Mouse (Mus musculus) adrenal gland, postnatal 10 days (tissue): ENCODE results near the gene 9230112D13Rik. TPM values are rescaled to one million over a fixed set of nuclear protein-coding genes. Genes with fewer than 3 reads are reported as not detected.

Experiments
- DNase-seq: peaks from one replicate; pipeline ENCODE4 v3.0.0; 2021; ENCODE audit warnings: mixed read lengths
- long read RNA-seq, 2 experiments: library from polyadenylated mRNA; stranded (forward); transcript quantifications; one replicate each; pipeline ENCODE4 v2.0.0; 2021
- total RNA-seq, 2 experiments: library from RNA; stranded (reverse); gene quantifications; 2 replicates each; pipeline ENCODE4 v1.2.3; 2021

The 9230112D13Rik gene
- total RNA-seq: not detected
- long read RNA-seq, experiment 1: 0 reads
- long read RNA-seq, experiment 2: 0 reads

DNA sequence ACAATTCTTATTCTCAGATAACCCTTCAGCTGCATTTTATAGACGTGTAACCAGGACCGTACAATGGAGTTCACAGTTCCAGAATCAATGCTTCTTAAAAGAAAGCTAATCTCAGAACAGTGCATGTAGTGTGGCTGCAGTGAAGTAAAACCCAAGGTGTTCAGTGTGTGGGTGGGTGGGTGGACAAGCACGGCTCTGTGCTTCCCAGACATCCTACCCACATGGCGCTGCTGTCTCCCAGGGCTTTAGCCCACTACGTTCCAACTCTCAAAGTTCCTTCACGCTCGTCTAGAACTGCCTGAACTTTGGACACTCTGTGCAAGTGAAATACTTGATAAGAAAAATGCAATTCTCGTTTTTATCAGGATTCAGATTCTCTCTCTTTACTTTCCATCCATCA lies at the start of gene 9230112D13Rik:
TSS of gene 9230112D13Rik (minus strand) at position 101 of the 400 bp plus-strand sequence.
- DNase-seq: no peak

DNA sequence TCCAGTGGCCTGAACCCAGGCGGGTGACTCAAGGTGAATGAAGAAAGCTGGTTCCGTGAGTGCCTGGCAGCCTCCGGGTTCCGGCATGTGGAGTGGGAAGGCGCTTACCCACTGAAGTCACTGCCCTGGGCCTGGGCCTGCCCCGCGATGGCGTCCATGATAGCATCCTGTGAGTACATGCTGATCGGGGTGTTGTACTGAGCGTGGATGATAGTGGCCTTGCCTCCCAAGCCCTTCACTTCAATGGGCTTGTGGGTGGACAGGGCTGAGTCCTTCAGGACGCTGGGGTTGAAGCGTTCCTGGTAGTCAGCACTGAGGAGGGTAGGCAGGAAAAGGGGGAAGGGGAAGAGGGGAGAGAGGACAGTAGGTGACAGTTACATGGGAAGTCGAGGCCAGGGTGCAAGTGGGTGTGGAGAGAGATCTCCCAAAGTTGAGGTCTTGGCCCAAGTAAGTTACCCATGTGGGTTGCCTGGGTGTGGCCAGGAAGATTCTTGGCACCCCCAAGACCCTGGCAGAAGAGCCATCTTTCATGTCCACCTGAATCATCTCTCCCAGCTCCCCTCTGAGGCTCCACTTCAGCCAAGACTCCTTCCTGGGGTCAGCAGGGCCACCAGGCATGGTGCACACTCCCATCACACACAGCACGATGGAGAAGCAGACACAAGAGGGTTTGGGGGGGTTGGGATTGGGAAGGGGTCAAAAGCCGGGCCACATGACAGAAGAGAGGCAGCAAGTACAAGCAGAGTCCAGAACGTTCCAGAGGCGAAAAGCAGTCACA lies 49.2 kb upstream of the 9230112D13Rik start:
- DNase-seq: no peak

DNA sequence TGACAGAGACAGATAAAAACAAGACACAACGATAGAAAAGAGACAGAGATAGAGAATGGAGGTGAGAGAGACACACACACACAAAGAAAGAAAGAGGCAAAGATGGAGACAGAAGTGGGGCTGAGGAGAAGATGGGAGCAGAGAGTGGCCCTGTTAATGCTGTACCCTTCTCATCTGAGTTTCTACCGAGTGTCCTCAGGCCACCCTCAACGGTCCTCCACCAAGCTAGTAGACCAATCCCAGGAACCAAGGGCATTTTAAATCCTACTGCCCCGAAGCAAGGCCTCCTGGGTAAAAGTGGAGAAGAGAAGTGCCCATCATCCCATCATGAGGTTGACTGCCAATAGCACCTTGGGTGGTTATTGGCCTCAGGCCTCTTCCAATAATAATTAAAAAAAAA lies 48.3 kb upstream of the 9230112D13Rik start:
- no peak for DNase-seq

DNA sequence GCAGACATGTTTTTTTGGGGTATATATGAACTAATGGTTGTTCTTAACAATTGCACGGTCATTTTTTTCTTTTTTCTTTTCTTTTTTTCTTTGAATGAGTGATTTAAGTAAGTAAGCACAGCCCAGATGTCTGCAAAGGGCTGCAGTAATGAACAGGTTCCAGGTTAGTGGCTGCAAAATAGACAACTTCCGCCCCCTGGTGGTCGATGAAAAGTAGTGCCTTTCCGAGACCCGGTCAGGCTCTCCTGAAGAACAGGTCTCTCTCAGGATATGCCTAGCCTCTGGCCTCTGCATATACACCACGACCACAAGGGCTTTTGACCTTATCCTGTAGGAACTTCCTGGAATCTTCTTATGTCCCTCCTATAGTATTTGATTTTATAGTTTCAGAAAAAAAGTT lies 47.7 kb upstream of the 9230112D13Rik start:
- peak; percentile 89 for DNase-seq

DNA sequence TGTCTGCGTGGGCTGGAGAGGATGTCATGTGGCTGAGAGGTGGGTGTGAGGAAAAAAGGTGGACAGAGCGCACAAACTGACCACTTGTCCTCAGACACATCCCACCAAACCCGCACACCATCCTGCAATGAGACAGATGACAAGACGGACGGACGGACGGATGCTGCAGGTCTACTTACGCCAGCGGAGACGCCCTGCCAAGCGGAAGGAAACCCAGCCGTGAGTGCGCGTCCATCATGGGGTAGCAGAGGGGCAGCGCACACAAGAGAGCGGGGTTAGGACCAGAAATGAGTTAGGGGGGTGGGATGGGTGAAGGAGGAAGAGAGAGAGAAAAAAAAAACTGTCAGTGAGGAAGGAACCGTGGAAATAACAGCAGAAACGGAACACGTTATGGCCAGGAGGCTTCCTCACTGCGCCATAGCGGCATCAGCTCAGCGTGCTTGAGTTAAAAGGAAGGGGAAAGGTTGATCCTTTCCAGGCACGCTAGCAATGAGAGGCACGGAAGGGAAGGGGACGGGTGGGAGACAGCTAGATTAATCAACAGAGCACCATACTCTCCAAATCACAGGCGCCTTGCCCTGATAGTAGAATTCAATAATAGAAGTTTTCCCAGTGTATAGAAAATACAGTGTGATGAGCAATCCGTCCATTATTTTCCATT lies 47.1 kb upstream of the 9230112D13Rik start:
- no peak for DNase-seq

DNA sequence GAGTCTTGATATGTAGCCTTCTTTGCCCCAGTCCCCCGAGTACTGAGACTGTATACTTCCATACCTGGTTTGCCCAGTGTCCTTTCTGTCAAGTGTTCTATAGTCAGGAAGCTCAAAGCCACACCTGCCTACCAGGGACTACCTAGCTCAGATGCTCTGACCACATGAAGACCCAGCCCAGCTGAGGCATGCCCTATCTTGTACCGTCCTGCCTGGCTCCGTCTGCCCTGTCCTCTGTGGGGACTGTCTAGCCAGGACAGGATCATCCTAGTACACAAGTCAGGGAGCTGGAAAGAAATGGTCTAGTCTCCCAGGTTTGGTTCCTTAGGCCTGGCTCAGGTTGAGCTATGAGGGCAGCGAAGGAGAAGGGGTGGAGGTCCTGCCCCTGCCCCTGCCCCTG lies 46.0 kb upstream of the 9230112D13Rik start:
- no peak for DNase-seq

DNA sequence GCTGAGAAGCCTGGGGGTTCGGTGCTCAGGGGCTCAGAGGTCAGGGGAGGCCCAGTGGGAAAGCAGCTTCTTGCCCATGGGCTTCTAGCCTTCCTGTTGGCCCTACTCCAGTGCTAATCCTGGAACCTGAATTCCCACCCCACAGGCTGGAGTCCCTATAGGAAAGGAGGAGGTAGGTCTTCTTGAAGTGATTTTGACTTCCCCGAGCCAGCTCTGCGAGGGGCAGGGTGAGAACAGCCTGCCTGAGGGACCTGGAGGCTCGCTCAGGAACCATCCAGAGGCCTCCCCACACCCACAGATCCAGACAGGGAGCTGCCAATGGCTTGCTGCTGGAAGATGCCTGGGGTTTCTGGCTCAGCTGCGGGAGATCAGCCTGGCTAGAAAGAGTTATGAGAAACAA lies 45.1 kb upstream of the 9230112D13Rik start:
- no peak for DNase-seq

DNA sequence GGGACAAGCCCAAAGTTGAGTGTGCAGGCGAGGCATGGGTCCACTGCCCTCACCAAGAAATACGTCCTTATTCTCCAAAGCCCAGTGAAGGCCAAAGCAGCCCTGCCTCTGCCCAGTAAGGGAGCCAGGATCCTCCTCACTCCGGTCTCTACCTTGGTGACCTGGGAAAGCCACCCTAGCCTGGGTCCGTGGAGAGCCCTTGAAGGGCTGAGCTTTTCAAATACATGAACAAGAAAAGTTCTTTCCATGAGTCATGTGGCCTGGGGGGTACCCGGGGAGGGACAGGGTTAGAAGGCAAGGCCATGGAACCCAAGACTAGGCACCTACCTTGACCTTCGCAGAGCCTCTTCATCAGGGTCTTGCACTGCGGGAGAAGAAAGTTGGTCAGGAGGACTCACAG lies 43.9 kb upstream of the 9230112D13Rik start:
- DNase-seq: no peak

DNA sequence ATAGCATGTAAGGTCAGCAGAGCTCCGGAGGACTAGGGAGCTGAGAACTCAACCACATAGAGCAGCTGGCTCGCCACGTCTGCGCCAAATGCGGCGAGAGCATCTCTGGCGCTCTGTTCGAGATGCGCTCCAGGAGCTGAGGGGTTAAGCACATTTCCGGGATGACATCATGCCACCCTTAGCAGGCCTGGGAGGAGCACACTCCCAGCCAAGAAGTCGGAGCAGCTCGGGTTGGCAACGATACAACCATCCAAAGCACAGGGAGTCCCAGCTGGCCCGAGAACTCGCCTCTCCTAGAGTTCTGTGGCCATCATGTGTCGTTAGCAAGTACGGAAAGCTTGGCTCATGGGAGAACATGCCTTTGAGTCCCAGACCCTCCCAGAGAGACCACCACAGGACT lies 43.1 kb upstream of the 9230112D13Rik start:
- DNase-seq: peak; percentile 51

DNA sequence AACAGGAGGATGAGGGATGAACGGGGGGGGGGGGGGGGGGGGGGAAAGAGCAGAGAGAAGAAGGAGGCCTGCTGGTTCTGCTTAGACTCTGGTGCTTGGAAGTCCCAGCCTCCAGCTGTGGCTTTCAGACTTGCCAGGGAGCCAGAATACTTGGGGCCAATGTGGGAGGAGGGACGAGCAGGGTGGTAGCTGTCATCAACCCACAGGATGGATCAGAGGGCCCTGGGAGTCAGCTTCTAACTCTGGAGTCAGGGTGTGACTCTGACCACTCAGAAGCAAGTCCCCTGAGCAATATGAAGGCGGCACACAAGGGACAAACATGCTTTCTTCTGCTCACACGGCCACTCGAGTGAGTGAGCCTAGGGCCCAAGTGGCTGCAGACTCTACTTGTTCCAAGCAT lies 42.0 kb upstream of the 9230112D13Rik start:
- DNase-seq: no peak

DNA sequence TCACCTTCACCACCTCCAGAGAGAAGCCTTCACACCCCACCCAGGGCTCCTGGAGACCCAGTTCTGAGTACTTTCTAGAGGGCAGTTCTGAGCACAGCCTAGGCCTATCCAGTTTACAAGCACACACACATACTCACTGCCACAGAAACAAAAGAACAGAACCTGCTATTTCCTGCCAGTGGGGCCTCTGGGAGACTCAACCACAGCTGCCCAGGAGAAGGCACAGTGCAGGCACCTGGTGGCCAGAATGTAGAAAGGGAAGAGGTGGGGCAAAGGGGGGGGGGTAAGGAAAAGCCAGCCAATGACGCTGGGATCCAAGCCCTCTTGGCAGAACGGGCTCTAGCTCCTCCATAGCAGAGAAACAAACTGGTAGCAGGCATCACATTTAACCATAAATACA lies 39.8 kb upstream of the 9230112D13Rik start:
- no peak for DNase-seq

DNA sequence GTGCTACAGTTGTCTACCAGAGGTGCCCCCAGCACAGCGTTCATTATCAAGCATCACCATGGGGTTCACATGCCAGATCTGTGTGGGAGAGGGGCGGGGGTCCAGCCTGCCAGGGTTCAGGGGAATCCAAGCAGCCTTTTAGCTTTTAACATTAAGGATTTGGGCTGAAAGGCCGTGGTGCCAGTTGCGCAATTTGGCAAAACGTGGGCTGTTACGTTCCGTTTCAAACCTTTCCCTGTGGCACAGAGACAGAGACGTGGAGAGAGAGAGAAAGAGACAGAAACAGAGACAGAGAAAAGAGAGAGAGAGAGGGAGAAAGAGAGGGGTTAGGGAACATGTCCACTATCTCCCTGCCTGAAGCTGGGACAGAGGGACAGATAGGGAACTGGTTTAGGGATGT lies 39.0 kb upstream of the 9230112D13Rik start:
- DNase-seq: no peak

DNA sequence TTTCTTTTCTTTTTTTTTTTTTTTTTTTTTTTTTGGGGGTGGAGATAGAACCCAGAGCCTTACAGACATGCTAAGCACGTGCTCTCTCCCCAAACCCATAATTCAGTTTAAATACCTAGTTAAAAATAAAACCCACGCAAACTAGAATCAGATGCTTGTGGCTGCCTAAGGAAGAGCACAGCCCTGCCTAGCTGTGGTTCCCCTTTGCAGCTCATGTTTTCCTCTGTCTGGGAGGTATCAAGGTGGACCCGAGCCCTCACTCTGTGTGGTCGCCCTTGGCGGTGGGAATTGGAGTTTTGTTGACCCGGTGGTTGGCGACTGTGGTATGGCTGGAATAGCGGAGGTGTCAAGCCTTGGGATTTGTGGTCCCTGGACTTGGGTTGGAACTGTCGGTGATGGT lies 36.3 kb upstream of the 9230112D13Rik start:
- DNase-seq: no peak

DNA sequence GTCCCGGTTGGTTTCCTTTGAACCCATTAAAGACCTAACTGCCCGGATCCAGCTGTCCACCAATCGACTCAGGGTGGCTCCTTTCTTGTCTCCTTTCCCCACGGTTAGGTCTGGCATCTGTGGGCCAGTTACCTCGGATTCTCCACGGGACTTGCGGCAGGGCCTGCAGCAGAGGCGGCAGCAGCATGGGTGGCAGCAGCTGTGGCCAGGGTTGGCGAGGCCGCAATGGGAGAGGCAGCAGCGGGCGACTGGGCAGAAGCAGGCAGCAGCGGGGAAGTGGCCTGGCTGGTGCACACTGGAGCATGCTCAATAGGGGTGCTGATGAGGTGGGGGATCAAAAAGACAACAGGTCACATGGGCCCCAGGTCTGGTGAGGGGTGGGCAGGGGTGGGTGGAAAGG lies 32.6 kb upstream of the 9230112D13Rik start:
- DNase-seq: no peak

DNA sequence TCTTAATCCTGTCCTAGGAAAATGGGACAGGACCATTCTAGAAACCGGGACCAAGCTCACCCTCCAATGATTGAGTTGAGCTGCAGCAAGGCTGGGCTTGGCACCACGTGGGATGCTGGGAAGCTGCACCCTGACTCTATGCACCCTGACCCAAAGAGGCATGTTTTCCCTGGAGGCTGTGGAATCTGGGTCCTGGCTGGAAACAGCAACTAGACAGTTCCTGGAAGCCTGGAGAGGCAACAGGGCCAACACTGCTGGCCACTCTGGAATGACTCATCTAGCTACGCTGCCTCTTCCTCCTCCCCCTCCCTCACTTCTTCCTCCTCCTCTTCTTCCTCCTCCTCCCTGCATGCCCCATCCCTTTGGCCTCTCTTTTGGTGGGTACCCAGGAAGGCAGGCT lies 31.4 kb upstream of the 9230112D13Rik start:
- DNase-seq: peak; percentile 62

DNA sequence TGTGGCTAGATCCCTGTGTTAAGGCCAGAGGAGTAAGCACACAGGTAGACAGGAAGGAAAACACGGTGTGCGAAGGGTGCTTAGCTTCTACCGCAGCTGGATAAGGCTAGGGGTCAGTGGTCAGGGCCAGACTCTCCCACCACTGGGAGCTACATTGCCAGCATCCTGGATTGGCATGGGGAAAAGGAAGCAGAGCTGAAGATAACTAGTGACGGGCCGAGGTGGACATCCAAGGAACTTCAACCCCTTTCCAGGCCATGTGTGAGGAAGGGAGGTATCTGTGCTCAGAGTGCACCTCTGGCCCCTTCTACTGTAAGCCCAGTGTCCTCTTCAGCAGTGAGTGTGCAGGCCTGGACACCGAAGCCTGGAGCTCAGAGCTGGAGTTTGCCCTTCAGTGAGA lies 30.9 kb upstream of the 9230112D13Rik start:
- DNase-seq: no peak

DNA sequence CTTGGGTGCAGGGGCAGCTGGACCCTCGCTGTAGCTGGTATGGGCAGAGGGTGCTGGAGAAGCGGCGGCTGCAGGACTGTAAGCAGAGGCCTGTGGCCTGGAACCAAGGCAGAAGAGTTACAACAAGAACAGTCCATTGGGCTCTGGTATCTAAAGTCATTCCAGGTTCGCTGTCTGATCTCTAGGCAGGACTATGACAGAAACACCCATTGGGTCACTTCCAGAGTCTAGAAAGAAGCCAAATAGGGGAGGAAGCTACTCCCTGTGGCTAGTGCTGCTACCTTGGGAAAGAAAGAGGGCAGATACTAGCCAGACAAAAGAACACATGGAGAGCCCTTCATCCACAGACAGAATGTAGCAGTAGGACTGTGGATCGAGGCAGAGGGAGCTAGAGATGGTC lies 29.6 kb upstream of the 9230112D13Rik start:
- no peak for DNase-seq

DNA sequence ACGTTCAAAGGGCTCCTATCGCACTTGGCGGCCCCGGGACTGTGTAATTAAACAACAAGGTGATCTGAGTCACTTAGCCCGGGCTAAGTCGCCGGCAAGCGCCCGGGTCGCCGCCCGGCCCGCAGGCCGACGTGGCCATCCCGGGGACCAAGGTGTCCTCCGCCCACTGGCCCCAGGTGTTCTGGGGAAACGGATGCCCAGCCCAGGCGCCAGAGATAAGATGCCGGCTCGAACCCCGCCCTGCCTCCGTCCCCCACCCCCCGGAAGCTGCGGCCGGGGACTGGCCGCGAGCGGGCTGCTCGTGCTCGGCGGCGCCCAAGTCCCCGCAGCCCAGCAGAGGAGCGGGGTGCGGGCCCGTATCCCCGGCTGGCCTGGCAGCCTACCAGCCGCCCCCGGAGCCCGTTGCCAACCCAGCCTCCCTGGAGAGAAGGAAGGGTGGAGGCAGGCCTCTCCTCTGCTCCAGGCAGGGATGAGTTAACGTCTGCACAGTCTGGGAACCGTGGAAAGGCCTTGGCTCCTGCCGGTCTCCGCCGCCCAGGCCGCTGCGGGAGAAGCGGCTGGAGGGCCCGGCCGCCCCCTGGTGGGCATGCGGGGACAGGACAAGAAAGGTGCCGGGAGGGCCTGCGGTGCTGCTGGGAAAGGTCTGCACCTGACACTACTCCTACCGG lies 26.5 kb upstream of the 9230112D13Rik start:
- peak; percentile 91 for DNase-seq

DNA sequence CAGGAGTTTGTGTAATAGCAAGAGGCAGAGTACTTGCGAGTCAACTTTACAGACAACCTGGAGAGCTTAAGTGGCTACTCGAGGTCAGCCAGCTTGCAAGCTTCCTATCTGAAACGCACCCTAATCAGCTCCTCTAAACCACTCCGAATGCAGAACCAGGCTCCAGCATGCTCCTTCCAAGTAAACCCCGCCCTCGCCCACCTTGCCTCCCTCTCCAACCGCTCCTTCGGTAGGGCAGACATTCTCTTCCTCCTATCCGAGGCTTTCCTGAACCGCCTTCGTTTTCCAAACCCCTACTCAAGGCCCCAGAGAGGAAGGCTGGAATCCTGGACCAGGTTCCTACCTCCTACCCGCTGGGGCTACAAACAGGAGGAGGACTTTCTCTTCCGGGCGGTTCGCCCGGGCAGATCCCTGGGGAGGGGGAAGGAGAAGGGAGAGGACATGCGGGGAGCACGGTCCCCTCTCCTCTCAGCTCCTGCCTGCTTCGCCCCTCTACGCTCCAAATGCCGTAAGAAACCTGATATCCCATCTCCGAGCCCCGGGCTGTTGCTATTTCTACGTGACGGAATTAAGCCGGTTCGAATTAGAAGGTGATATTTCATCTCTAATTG lies 25.9 kb upstream of the 9230112D13Rik start:
- peak; percentile 77 for DNase-seq

DNA sequence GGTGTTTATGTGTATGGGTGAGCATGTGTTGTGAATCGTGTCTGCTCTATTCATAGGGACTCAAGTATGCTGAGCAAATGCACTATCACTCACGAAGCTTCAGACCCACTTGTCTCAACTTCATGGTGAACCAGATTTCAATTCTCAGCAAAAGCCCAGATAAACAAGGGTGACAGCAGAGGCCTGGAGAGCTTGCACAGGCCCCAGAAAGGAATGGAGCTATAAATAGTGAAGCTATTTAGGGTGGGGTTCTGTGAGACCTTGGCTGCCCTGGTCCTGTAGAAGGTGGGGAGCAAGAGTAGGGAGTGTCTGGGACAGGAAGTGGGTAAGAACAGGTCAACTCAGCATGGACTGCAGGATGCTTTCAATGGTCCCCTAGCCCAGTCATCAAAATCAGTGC lies 21.9 kb upstream of the 9230112D13Rik start:
- no peak for DNase-seq

DNA sequence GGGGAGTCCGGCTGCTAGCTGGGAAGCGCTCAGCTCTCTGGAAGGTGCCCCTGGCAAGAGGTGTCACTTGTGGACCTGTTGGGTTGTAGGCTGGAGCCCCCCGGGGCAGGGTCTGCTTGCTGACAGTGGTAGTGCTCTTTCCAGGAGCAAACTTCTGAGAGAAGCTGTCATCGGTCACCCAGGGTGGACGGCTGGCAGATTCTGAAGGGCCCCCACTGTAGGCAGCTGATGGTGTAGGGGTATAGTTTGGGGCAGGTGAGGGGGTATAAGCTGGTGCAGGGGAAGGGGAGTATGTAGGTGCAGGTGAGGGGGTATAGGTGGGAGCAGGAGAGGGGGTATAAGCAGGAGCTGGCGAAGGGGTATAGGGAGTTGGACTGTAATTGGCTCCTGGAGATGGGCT lies 21.4 kb upstream of the 9230112D13Rik start:
- no peak for DNase-seq

DNA sequence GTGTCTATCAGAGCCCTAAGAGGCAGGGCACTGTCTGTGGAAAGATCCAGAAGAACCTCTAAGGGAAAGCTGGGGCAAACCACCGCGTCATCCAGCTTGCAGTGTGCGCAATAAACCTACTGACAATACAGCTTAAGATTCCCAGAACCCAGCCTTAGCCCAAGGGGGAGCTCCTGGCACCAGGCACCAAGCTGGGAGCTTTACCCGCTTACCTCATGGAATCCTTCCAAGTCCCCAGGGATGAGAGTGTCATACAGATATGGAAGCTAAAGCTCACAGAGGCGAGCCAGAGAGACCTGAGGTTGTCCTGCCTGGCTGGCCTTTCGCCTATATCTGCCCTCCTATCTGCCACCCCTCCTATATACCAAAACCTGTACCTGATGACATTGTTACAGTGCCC lies 21.0 kb upstream of the 9230112D13Rik start:
- no peak for DNase-seq

DNA sequence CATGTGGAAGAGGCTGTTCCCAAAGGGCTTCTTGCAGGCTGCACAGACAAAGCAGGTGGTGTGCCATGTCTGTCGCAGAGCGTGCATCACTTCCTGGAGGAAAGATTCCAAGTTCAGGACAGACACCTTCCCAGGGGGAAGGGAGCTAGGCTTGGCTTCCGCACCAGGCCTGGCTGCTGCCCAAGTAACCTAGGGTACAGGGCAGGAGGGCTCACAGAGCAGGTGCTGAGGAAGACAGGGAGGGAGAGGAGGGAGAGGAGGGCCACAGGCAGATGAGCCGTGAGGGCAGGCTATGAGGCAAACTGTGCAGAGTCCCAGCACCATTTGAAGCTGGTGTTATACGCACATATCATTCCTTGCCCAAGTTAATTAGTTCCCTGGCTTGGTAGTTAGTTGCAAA lies 19.3 kb upstream of the 9230112D13Rik start:
- DNase-seq: no peak
